Mouse (Mus musculus): ENCODE results near the gene Olfr97.

DNA sequence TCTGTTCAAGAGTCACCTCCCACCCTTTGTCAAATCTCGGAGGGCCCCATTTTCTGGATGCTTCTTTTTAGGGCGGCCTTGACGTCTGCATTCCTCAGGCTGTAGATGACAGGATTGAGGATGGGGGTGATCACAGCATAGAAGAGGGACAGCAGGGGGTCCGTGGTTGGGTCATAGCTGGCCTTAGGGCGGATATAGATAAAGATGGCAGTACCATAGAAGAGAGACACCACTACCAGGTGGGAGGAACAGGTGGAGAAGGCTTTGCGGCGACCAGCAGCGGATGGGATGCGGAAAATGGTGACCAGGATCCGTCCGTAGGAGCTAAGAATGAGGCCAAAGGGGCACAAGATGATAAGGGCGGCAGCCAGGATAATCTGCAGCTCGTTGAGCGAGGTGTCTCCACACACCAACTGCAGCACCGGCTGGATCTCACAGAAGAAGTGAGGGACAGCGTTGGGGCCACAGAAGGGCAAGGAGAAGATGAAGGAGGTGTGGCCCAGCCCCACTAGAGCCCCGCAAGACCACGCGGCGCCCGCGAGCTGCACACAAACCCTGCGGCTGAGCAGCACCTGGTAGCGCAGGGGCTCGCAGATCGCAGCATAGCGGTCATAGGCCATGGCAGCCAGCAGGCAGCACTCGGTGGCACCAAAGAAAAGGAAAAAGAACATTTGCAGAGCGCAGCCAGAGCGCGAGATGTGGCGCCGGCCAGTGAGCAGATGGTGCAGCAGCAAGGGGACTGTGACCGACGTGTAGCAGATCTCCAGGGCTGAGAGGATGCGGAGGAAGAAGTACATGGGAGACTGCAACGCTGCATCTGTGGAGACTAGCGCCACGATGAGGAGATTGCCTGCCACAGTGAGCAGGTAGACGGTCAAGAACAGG is 26.0 kb downstream of the Olfr97 start:
- TF ChIP-seq CTCF (IDR thresholded peaks at IDR 0.05; ENCODE audit: borderline replicate concordance, control insufficient read depth, extremely low read depth, insufficient read depth, low read length, poor library complexity): no peak
- no peak for TF ChIP-seq POLR2A (IDR thresholded peaks at IDR 0.05; ENCODE audit: control insufficient read depth, extremely low read depth, insufficient read depth, low read length, poor library complexity)

Data from thymus, adult 2 months (tissue).